Mouse (Mus musculus): Measurements from ENCODE around the gene Nup210l.

DNA sequence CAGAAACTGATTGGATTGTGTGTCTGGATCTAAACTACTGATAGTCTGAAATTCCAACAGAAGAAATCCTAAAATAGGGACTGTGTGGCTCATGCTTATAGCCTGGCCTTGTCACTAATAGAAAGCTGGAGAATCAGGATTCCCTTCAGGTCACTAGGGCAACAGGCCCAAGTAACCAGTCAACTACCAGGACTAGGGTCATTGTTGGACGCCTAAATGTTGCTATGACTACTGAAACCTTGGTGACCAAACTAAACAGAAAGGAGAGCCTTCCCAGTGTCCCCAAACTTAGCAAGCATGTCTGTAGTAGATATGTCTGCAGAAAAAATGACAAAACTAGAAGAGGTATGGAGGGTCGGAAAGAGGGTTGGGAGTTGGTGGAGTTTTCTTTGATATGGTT, 41.4 kb upstream of the Nup210l start:
- TF ChIP-seq CTCF (conservative IDR thresholded peaks at IDR 0.05; ENCODE audit: low read length) = no peak
- no peak for TF ChIP-seq NANOG (IDR thresholded peaks at IDR 0.05; ENCODE audit: borderline replicate concordance, low read length)

All from E14TG2a.4 (cell line).